Mouse (Mus musculus): ENCODE measurements around the gene Krtap10-4. TPM values are rescaled to one million over a fixed set of nuclear protein-coding genes. Genes with fewer than 3 reads are reported as not detected.

Gene Krtap10-4
- not detected for total RNA-seq (2021)

DNA sequence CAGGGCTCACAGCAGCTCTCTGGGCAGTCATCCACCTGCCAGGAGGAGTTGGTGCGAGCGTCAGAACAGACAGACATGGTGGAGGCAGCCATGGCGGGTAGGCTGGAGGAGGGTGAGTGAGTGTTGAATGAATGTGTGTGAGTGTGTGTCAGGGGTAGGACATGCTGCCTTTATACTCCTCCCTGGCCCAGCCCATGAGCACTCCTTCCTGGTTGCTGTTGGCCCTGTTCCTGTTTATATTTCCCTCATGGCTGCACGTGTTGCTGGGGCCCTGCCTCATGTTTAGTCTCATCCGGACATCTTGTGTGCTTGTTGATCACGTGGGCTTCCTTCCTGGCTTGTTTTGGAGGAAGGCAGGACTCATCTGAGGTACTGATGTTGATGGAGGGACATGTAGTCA, at the start of gene Krtap10-4:
Gene Krtap10-4 (minus strand): TSS at position 145 of the 400 bp plus-strand sequence.
- no peak for DNase-seq

DNA sequence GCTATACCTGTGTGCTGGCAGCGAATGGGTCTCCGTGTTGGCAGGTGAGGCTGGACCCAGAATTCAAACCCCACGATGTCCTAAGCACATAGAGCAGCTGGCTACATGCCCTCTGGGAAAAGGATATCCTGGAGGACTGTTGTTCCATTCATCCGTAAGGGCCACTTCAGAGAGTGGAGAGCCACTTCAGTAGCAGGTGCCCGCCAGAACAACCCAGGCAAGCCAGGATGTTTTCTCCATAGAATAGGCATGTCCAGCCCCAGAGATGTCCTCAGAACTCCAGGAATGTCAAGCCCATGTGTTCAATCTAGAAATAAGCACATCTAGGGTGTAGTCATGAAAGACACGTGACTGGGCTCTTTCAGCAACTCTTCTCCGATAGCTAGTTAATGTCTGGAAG, 42.8 kb upstream of the Krtap10-4 start:
- no peak for DNase-seq

DNA sequence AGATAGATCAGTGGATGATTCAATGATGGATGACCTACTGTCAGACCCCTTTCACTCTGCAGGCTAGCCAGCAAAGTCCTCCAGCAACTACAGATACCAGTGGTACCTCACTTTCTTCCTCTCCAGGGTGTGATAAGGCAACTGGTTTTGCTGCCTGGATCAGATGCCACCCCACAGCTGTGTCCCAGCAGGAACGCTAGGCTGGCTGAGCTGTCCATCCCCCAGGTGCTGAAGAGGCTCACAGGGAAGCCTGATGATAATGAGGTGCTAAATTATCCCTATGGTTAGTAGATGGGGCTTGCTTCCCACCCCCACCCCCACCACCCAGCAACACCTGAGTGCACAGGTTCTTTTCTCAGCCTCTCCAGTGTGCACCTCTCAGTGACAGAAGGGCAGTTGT, 40.7 kb upstream of the Krtap10-4 start:
- DNase-seq, result peak; percentile 42

DNA sequence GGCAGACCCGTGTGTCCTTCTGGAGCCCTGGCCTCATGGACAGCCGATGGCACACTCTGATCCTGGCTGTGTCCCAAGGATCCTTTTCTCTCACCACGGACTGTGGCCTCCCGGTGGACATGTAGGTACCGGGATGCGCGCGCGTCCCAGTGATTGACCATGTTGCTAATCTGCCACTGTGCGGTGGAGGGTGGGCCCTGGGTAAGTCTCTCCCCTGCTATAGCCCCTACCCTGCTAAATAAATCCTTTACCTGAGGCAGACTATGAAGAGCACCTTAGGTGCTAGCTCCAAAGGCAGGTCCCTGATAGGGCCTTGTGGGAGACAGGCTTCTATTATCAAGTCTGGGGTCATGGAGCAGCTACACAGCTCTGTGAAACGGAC, 37.9 kb upstream of the Krtap10-4 start:
- DNase-seq, result no peak

DNA sequence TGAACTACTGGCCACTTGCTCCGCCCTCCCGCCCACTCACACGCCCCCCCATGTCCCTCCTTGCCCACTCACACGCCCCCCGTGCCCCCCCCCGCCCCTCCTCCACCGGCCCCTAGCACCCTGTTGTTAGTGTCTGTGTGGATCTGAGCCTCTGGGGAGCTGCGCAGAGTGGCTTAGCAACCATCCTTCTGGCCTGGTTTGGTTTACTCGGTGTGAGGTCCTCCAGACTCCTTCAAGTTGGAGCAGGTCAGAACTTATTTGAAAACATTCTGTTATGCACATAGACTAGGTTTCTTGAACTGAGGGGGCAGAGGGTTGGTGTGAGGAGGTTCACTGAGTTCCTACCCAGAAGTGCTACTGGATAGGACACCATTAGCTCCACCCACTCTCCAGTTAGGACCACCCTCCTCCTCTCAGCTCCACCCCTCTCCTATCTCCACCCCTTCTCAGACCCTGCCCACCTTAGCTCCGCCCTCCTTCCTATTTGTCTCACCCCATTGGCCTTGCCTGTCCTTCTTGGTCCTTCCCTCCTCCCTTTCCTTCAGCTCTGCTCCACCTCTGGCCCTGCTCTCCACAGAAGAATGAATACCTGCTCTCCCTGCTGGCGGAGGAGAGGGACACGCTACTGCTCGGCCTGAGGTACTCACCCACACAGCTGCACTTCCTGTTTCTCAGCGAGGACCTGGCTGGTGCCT, 37.3 kb upstream of the Krtap10-4 start:
- peak; percentile 11 for DNase-seq

- DNase-seq, result no peak
These were observed 34.8 kb upstream of the Krtap10-4 start, which contains the start of gene Gm3285 for GRCm38 (mm10) chr10:77861675-77862074. Gm3285 (plus strand) TSS chr10:77861975.

GRCm38 (mm10) chr10:77852559-77852958, 25.7 kb upstream of the Krtap10-4 start, which contains the start of gene Gm10318:
Gm10318 (plus strand) TSS chr10:77852859.
- DNase-seq, result no peak

DNA sequence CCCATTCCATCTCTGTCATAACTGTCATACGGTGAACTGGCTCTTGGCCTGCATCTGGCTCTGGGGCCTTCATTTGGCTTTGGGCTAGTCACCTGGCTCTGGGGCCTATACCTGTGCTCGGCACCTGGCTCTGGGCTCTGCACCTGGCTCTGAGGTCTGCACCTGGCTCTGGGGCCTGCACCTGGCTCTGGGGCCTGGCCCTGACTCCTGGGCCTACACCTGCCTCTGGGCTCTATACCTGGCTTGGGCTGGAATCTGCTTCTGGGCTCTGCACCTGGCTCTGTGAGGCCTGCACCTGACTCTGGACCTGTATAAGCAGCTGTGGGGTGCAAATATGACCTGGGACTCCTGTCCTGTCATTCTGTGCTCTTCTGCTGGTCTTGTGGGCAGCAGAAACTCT, 20.6 kb upstream of the Krtap10-4 start:
- DNase-seq, result no peak

DNA sequence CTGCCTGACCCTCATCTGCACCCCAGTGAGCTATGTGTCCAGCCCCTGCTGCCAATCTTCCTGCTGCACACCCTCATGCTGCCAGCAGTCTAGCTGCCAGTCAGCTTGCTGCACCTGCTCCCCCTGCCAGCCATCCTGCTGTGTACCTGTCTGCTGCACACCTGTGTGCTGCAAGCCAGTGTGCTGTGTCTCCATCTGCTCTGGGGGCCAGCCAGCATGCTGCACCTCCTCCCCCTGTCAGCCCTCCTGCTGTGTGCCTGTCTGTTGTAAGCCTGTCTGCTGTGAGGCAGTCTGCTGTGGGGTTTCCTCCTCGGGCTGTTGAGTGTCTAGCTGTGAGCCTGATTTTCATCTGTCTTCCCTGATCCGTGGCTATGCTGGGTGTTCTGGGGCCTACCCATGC, 20.1 kb upstream of the Krtap10-4 start:
- no peak for DNase-seq

DNA sequence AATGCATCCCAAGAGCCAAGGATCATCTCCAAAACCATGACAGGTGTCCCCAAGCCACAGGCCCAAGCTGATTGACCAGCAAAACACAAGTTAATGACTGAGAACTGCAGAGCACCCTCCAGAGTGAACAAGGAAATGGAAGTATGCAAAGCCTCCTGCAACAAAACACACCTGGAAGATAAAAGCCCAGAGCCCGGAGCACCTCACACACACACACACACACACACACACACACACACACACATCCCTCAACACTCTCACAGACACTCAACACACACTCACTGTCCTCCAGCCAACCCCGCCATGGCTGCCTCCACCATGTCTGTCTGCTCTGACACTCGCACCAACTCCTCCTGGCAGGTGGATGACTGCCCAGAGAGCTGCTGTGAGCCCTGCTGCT, 19.6 kb upstream of the Krtap10-4 start, which contains the start of gene Gm36176:
Gene Gm36176 (plus strand): TSS at position 301 of the 400 bp plus-strand sequence.
- DNase-seq, result no peak

- no peak for DNase-seq
These were observed 12.1 kb upstream of the Krtap10-4 start for GRCm38 (mm10) chr10:77839006-77839405.

- no peak for DNase-seq
These were observed 8.8 kb upstream of the Krtap10-4 start, which contains the start of gene Krtap10-10 for GRCm38 (mm10) chr10:77835647-77836046. Krtap10-10 (plus strand) TSS chr10:77835947.

- no peak for DNase-seq
These were observed 7.7 kb downstream of the Krtap10-4 start for GRCm38 (mm10) chr10:77819203-77819602.

- no peak for DNase-seq
These were observed 8.4 kb downstream of the Krtap10-4 start for GRCm38 (mm10) chr10:77818523-77818922.

DNA sequence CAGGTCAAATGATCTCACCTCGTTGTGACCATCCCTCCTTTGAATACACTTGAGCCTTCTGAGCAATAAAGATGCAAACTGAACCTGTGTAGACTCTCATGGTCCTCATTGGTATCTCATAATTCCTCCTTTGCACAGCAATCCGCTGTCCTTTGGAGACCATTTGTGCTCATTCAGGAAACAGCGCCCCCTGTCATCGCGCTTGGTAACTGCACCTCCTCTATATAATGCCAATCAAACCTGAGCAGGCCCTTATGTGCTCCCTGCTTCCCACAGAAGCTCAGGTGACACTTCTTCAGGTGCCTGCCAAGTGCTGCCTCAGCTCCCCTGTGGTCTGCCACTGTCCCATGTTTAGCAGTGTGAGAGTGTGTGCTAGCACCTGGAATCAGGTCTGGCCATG, 11.4 kb downstream of the Krtap10-4 start:
- peak; percentile 32 for DNase-seq

DNA sequence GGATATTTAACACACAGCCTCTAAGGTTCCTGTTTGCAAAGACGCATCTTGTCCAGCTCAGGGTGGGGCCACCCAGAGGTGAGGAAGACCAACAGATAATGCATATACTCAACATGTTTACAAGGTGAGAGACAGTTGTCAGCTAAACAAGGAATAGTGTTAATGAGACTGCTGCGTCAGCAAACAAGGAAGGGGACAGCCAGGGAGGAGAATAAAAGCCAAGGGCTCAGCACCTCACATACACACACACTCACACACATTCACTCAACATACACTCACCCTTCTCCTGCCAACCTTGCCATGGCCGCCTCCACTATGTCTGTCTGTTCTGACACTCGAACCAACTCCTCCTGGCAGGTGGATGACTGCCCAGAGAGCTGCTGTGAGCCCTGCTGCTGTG, 12.5 kb downstream of the Krtap10-4 start, which contains the start of gene Gm2696:
Gene Gm2696 (plus strand): TSS at position 301 of the 400 bp plus-strand sequence.
- DNase-seq, result no peak

GRCm38 (mm10) chr10:77811743-77812142, 15.2 kb downstream of the Krtap10-4 start, which contains the start of gene Gm9507:
Gm9507 (minus strand) TSS chr10:77811843.
- DNase-seq, result no peak

- no peak for DNase-seq
These were observed 22.8 kb downstream of the Krtap10-4 start for GRCm38 (mm10) chr10:77804095-77804494.

- no peak for DNase-seq
These were observed 27.9 kb downstream of the Krtap10-4 start, which contains the start of gene Gm19668 for GRCm38 (mm10) chr10:77798921-77799508. Gm19668 (minus strand) TSS chr10:77799133.

- DNase-seq, result peak; percentile 42
These were observed 28.6 kb downstream of the Krtap10-4 start for GRCm38 (mm10) chr10:77798164-77798920.

- peak; percentile 44 for DNase-seq
These were observed 29.2 kb downstream of the Krtap10-4 start for GRCm38 (mm10) chr10:77797677-77798076.

- no peak for DNase-seq
These were observed 31.9 kb downstream of the Krtap10-4 start, which contains the start of gene Gm9639 for GRCm38 (mm10) chr10:77794976-77795375. Gm9639 (minus strand) TSS chr10:77795076.

- no peak for DNase-seq
These were observed 38.3 kb downstream of the Krtap10-4 start for GRCm38 (mm10) chr10:77788621-77789020.
